Mouse (Mus musculus) spleen, postnatal 4 days (tissue): ENCODE data around the gene Pfkfb1.

Source experiments
- DNase-seq, 2 experiments: peaks; one replicate each; pipeline ENCODE4 v3.0.0; 2022; ENCODE audit warnings: low spot score in 2 of 2

Gene Pfkfb1

DNA sequence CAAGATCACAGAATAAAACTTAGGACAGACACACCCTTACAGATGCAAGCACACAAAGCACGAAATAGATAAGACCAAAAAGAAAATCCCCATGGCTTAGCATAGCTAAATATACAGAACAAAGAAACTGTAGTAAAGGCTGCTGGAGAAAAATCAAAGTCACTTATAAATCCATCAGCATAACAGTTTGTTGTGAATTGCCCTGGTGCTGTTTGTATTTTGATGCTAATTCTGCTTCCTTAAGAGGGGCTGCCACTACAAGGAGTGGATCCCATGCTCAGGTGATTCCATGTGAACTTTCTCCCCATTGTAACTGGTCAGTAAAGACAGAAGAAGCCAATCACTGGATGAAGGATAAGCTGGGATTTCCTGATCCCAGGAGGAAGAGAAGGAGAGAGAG, 89.5 kb downstream of the Pfkfb1 start:
- no peak for DNase-seq
